In the genomic region with DNA sequence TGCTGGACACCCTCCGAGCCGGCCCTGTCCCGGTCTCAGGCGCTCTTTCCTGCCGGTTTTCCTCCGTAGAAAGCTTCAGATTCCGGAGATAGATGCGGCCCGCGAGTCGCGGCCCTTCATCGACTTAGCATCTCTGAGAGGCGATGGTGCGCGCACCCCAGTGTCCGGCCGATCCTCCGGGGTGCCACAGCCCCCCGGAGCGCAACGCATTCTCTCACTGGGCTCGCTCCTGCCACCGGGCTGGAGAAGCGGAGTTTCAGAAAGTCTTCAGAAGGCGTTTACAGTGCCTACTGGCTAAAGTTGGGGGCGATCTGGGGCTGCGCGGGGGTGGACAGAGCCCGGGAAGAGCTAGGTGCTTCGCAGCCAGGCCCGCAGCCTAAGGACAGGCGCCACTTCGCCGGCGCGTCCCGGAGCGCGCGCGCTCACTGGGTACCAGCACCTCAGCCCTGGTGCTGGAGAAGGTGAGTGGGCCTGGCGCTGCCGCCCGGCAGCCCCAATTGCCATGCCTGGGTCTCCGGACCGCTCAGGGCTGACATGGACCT, we compare ENCODE assay signal across 9 mouse cellular contexts. TPM values are rescaled to one million over a fixed set of nuclear protein-coding genes. Genes with fewer than 3 reads are reported as not detected.
DNase-seq lines count a peak whose midpoint lies in the region; ATAC-seq and TF ChIP-seq lines count a peak whose summit lies in the region.
"Had no signal": no experiment of that assay in that cellular context is flagged by ENCODE, and none has a peak within 500 bp of the region (broad histone marks: within the 10 kb centered on the region; RNA-seq: fewer than 3 reads in every experiment).

No protein-coding gene starts in this region.

- H3K4me3 ChIP-seq in layer of hippocampus, adult 2 months = peak overlapping the region; percentile 67
- H3K4me3 ChIP-seq in forebrain, embryonic 13.5 days = peak overlapping the region; percentile 62
- H3K4me3 ChIP-seq in midbrain, embryonic 12.5 days = peak overlapping the region; percentile 61

- H3K36me3 ChIP-seq in forebrain, embryonic 13.5 days (ENCODE audit: poor library complexity, severe bottlenecking) = no peaks in the 10 kb centered on the region
- H3K36me3 ChIP-seq in midbrain, embryonic 12.5 days = no peaks in the 10 kb centered on the region

- H3K27ac ChIP-seq in layer of hippocampus, adult 2 months = peak overlapping the region; percentile 72
- H3K27ac ChIP-seq in forebrain, embryonic 13.5 days = no peak overlapping the region
- H3K27ac ChIP-seq in midbrain, embryonic 12.5 days (replicated peaks) = no peak overlapping the region
- H3K27ac ChIP-seq: liver, embryonic 14.5 days had no signal

- peak overlapping the region; percentile 96 for H3K4me2 ChIP-seq in forebrain, embryonic 13.5 days
- peak overlapping the region; percentile 97 for H3K4me2 ChIP-seq in midbrain, embryonic 12.5 days (replicated peaks)

- ATAC-seq in forebrain, embryonic 13.5 days = no peak
- ATAC-seq in midbrain, embryonic 12.5 days (ENCODE audit: low FRiP score, low read depth) = no peak

- H3K27me3 ChIP-seq in forebrain, embryonic 13.5 days = peaks cover 75% of the 10 kb centered on the region
- peaks cover 79% of the 10 kb centered on the region for H3K27me3 ChIP-seq in midbrain, embryonic 12.5 days

- under 1% methylated on average over 47 of the region's 47 CpGs for WGBS in forebrain, embryonic 13.5 days
- 1% methylated on average over 47 of the region's 47 CpGs for WGBS in midbrain, embryonic 12.5 days

- peak overlapping the region; percentile 74 for H3K9ac ChIP-seq in forebrain, embryonic 13.5 days
- H3K9ac ChIP-seq in midbrain, embryonic 12.5 days (replicated peaks) = peak overlapping the region; percentile 69; the same call in 1 of the 2 replicates
- H3K9ac ChIP-seq: liver, embryonic 14.5 days had no signal

- peaks cover 22% of the 10 kb centered on the region for H3K4me1 ChIP-seq in forebrain, embryonic 13.5 days
- peaks cover 17% of the 10 kb centered on the region for H3K4me1 ChIP-seq in midbrain, embryonic 12.5 days

- no peak for DNase-seq in layer of hippocampus, adult 2 months (ENCODE audit: low spot score in 2 of 2)
- no peak for DNase-seq in layer of hippocampus, postnatal 25 days (ENCODE audit: extremely low spot score in 1 of 2, low spot score in 1 of 2)
- peak; percentile 58 for DNase-seq in cerebellum, adult 8-10 months
- DNase-seq in thymus, postnatal 14 days = no peak
- DNase-seq in ovary, postnatal 14 days (ENCODE audit: low spot score) = no peak
- DNase-seq in adrenal gland, postnatal 36 days = no peak

- H3K9me3 ChIP-seq in forebrain, embryonic 13.5 days (replicated peaks) = no peaks in the 10 kb centered on the region
- H3K9me3 ChIP-seq in midbrain, embryonic 12.5 days = no peaks in the 10 kb centered on the region

- no peak for TF ChIP-seq CTCF in layer of hippocampus, adult 2 months (conservative IDR thresholded peaks at IDR 0.05)

RNA-seq across cellular contexts. Expression of a gene that starts 0.9 kb away (rescaled TPM):
- 1 to 10 TPM; 6.3 to 9.2 TPM for total RNA-seq in layer of hippocampus, adult 2 months (2021)
- 1 to 10 TPM; 6.4 to 6.8 TPM for total RNA-seq in layer of hippocampus, postnatal 25 days (2021)
- 1.2 and 1.9 TPM in 2 replicates for polyA plus RNA-seq in forebrain, embryonic 13.5 days (2015; fragmentation: Nextera tagmentation; extraction: Ambion mirVana)
- polyA plus RNA-seq in midbrain, embryonic 12.5 days (2016; fragmentation: Nextera tagmentation; extraction: Ambion mirVana) = 0.51 and 0.65 TPM in 2 replicates
- under 1 TPM in 1 of 2 experiments, not detected in 1; 0.10 TPM for total RNA-seq in adrenal gland, postnatal 36 days (2021)
- polyA plus RNA-seq: liver, embryonic 14.5 days had no signal

RNA-seq across cellular contexts. Expression of a gene that starts 52.6 kb away (rescaled TPM):
- not detected for total RNA-seq in layer of hippocampus, adult 2 months (2021)
- not detected for total RNA-seq in layer of hippocampus, postnatal 25 days (2021)
- polyA plus RNA-seq in forebrain, embryonic 13.5 days (2015; fragmentation: Nextera tagmentation; extraction: Ambion mirVana) = not detected in 2 replicates
- polyA plus RNA-seq in midbrain, embryonic 12.5 days (2016; fragmentation: Nextera tagmentation; extraction: Ambion mirVana) = not detected in 2 replicates
- not detected for total RNA-seq in adrenal gland, postnatal 36 days (2021)
- polyA plus RNA-seq: liver, embryonic 14.5 days had no signal

Comparison
In these comparisons a context has a peak if more than half of its experiments do, and no peak if none do; other contexts are left out.
1. RNA of a gene that starts 0.9 kb away (total RNA-seq): 6.3 to 9.2 TPM in layer of hippocampus, adult 2 months and 6.4 to 6.8 TPM in layer of hippocampus, postnatal 25 days; 0.10 TPM in adrenal gland, postnatal 36 days; every median in the first group is over 4 times any median in the second.
2. Peak in every context shown above with its lines, with median percentiles within 50 percentile points of each other: H3K4me3 ChIP-seq.